10 mouse cellular contexts compared by ENCODE assay signal in genomic region chr16:15119799-15120198, GRCm38 (mm10).
DNase-seq lines count a peak whose midpoint lies in the region; ATAC-seq and TF ChIP-seq lines count a peak whose summit lies in the region.
"Had no signal": no experiment of that assay in that cellular context is flagged by ENCODE, and none has a peak within 500 bp of the region (broad histone marks: within the 10 kb centered on the region; RNA-seq: fewer than 3 reads in every experiment).

No protein-coding gene starts in this region.

- H3K4me3 ChIP-seq in heart, postnatal 0 days (ENCODE audit: low read depth, low read length) = no peak overlapping the region
- H3K4me3 ChIP-seq in E14TG2a.4 (replicated peaks; ENCODE audit: low read length) = no peak overlapping the region
- H3K4me3 ChIP-seq: erythroblast, embryonic 14.5 days; midbrain, embryonic 12.5 days had no signal

- WGBS in heart, postnatal 0 days = 68% methylated on average over 1 of the region's 1 CpGs

- TF ChIP-seq EP300 in heart, postnatal 0 days (IDR thresholded peaks at IDR 0.05; ENCODE audit: low read depth) = no peak

- DNase-seq in heart, postnatal 0 days (ENCODE audit: low spot score) = no peak
- no peak for DNase-seq in heart, adult 9 months (ENCODE audit: low spot score in 2 of 2)
- DNase-seq in adrenal gland, postnatal 36 days = peak; percentile 27 to 58
- peak; percentile 36 to 60 for DNase-seq in kidney, postnatal 25 days
- no peak for DNase-seq in layer of hippocampus, postnatal 14 days (ENCODE audit: low spot score in 2 of 2)
- no peak for DNase-seq in frontal cortex, postnatal 14 days (ENCODE audit: low spot score in 2 of 2)

- no peak overlapping the region for H3K4me2 ChIP-seq in heart, postnatal 0 days (ENCODE audit: low read depth, low read length)
- H3K4me2 ChIP-seq: midbrain, embryonic 12.5 days had no signal

- H3K36me3 ChIP-seq in heart, postnatal 0 days (replicated peaks; ENCODE audit: control insufficient read depth, insufficient read depth, low read length) = no peaks in the 10 kb centered on the region
- no peaks in the 10 kb centered on the region for H3K36me3 ChIP-seq in E14TG2a.4 (ENCODE audit: insufficient read depth, low read length)
- H3K36me3 ChIP-seq: midbrain, embryonic 12.5 days had no signal

- no peaks in the 10 kb centered on the region for H3K4me1 ChIP-seq in heart, postnatal 0 days (ENCODE audit: control insufficient read depth, insufficient read depth)
- H3K4me1 ChIP-seq in E14TG2a.4 (replicated peaks; ENCODE audit: low read depth, low read length) = no peaks in the 10 kb centered on the region
- H3K4me1 ChIP-seq: midbrain, embryonic 12.5 days had no signal

- H3K27ac ChIP-seq in heart, postnatal 0 days (ENCODE audit: low read depth) = no peak overlapping the region
- H3K27ac ChIP-seq: midbrain, embryonic 12.5 days had no signal

- peak; percentile 41 for TF ChIP-seq CTCF in heart, postnatal 0 days (IDR thresholded peaks at IDR 0.05; ENCODE audit: low read depth)
- peak; percentile 22; the same call in 1 of the 2 replicates for TF ChIP-seq CTCF in E14TG2a.4 (conservative IDR thresholded peaks at IDR 0.05; ENCODE audit: low read length)

- H3K9me3 ChIP-seq in heart, postnatal 0 days (replicated peaks; ENCODE audit: control insufficient read depth, low read length) = no peaks in the 10 kb centered on the region
- H3K9me3 ChIP-seq in E14TG2a.4 (ENCODE audit: low read length) = no peaks in the 10 kb centered on the region
- H3K9me3 ChIP-seq: midbrain, embryonic 12.5 days had no signal

- no peak overlapping the region for H3K9ac ChIP-seq in heart, postnatal 0 days (replicated peaks; ENCODE audit: low read depth, low read length)
- H3K9ac ChIP-seq: midbrain, embryonic 12.5 days had no signal

- no peaks in the 10 kb centered on the region for H3K27me3 ChIP-seq in heart, postnatal 0 days (ENCODE audit: control insufficient read depth, insufficient read depth, low read length)
- no peaks in the 10 kb centered on the region for H3K27me3 ChIP-seq in E14TG2a.4 (ENCODE audit: insufficient read depth, low read length)
- H3K27me3 ChIP-seq: midbrain, embryonic 12.5 days had no signal

- no peak for ATAC-seq in heart, postnatal 0 days (ENCODE audit: insufficient read depth, low read depth)
- ATAC-seq in erythroid progenitor cell, adult 5-6 weeks (replicated peaks; ENCODE audit: low FRiP score, poor library complexity, severe bottlenecking) = no peak

Comparison
In these comparisons a context has a peak if more than half of its experiments do, and no peak if none do; other contexts are left out.
1. DNase-seq: peak in adrenal gland, postnatal 36 days (2 of 2) and kidney, postnatal 25 days (2 of 2); none in heart, postnatal 0 days (single experiment), heart, adult 9 months (0 of 2), layer of hippocampus, postnatal 14 days (0 of 2) and frontal cortex, postnatal 14 days (0 of 2).